Mouse (Mus musculus): ENCODE measurements around the gene Zim1. TPM values are rescaled to one million over a fixed set of nuclear protein-coding genes. Genes with fewer than 3 reads are reported as not detected.

Zim1 gene
- total RNA-seq, 2 experiments from 2014 or later = 48.7 to 49.3 TPM

DNA sequence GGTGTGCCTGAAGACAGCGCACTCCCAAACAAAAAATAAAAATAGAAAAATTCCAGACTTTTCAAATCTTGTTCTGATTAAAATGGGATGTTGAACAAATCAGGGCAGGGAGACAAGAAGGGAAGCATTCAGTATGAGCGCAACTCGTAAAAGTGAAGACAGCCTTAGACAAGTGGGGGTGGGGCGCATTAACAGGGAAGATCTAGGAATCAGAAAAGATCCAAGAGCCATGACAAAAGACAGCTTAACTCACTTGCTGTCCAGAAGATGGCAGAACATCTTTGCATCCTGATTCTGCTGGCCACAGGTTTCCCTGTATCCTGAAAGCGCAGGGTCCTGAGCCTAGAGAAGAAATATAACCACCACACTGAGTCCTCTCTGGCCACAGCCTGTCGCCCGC, 37.6 kb downstream of the Zim1 start:
- intact Hi-C loops (cut with DNase I; ENCODE audit: low total_unique reads) = loop anchor here (5.0 kb wide), 1 partner anchor 279 kb away; no protein-coding TSS in a partner anchor
- no peak for DNase-seq

DNA sequence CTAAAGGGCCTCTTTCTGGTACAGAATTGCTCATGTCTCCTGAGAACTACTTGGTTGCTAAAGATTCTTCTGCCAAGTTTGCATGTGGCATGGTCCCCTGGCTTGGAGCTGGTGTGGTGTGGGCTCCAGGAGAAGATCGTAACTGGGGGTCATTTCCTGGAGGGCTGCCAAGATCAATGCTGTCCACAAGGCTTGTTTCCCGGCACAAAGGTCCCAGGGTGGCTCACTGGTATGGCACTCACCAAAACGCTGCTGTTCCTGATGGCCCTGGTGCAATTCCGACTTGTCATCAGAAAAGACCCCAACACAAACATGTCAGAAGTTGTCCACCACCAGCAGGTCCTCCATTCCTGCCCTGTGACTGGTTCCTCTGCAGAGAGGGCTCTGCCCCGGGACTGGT, 44.1 kb downstream of the Zim1 start:
- intact Hi-C loops (cut with DNase I; ENCODE audit: low total_unique reads) = no loop called here
- no peak for DNase-seq

DNA sequence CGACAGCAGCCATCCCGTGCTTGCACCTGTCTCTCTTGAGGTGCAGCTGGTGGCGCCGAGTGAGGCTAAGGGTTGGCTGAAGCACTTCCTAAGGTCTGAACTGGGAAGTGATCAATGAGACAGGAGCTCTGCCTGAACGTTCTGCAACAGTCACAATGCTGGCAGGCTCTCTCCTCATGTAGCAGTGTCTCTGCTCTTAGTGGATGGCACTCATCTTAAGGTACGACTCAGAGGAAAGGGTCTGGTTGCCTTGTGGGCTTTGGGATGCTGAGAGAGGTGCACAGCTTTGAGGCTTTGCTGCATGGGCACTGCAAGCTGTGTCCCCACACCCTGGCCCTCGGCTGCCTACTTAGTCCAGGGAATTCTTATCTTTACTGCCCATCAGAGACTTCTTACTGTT, 45.0 kb downstream of the Zim1 start:
- intact Hi-C loops (cut with DNase I; ENCODE audit: low total_unique reads) = no loop called here
- no peak for DNase-seq

DNA sequence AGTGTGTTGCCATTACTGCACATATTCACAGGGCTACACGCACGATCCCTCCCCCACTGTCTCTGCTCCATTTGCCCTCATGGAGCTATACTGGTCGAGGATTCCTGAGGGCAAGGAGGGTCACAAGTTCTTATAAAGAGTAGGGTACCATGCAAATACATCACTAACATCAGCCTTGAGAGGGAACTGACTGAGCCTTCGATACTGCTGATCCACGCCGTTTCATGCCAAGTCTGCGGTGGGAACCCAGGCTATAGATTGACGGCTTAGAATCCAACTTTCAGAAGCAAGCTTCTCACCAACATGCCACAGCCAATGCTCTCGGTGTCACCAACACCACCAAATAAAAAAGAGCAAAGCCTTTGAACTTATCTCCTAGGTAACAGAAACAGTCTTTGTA, 45.7 kb downstream of the Zim1 start:
- DNase-seq = no peak
- intact Hi-C loops (cut with DNase I; ENCODE audit: low total_unique reads) = no loop called here

DNA sequence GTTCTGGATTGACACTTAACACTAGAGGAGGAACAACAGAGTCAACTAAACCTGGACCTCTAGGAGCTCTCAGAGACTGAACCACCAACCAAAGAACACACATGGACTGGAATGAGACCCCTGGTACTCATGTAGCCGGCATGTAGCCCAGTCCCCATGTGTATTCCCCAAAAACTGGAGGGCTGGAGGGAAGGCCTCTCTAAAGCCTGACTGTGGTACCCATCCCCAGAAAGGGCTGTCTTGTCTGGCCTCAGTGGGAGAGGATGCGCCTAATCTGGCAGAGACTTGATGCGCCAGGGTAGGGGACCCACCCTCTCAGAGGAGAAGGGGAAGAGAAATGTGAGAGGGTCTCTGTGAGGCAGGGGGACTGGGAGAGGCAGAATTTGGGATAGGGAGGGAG, 50.4 kb downstream of the Zim1 start:
- intact Hi-C loops (cut with DNase I; ENCODE audit: low total_unique reads) = no loop called here
- no peak for DNase-seq

DNA sequence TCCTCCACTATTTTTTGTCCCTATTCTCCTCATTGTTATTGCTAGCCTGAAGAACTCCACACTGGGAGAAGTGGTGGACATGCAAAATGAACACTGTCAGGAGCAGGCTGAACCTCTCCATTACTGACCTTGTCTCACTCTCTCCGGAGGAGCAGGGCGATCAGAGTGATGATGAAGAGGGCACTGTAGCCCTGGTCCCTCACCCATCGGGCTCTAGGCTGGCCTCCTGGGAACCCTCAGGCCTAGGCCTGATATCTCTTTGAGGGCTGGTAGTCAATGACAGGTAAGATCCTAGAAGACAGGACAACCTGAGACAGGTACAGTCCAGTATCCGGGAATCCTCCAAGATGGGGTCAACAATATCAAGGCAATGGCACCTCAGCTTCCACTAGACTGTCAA, 58.2 kb downstream of the Zim1 start:
- intact Hi-C loops (cut with DNase I; ENCODE audit: low total_unique reads) = no loop called here
- DNase-seq = no peak

DNA sequence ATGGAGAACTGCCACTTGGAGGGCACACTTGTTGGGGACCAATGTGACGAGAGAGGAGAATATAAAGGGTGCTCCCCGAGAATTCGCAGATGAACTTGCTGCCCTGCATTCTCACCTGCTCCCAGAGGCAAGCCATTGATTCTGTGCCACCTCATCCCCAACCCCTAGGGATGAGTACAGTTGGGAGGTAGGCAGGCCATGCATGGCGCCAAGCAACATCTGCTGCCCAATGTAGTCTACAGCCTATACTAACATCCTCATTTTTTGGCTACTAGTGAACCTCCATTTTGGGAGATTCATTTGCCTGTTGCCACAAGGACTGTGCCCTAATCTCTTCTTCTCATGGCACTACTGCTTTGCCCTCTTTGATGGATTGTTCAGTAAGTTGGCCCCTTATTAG, 59.5 kb downstream of the Zim1 start:
- DNase-seq = no peak
- intact Hi-C loops (cut with DNase I; ENCODE audit: low total_unique reads) = no loop called here

DNA sequence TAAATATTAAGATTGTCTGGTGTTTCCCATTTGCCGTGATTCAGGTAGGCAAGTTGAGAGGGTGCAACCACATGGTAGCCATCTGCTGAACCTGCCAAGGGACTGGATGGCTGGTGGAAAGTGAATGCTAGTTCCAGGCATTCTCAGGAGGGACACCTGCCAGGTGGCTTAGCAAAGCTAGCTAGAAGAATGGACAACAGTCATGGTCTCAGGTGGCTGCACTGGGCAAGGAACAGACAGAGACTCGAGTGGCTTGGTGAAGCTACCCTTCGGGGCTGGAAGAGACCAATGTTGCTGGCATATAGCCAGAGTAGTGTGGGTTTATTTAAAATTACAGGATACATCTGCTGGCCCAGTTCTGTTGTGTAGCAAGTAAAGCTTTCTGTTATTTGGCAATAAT, 60.4 kb downstream of the Zim1 start:
- intact Hi-C loops (cut with DNase I; ENCODE audit: low total_unique reads) = no loop called here

More for the DNA sequence above, 60.4 kb downstream of the Zim1 start:
- DNase-seq = no peak

Other genes with a start within 250 kb of the Zim1 start
- gene Olfr1336, start 240.3 kb downstream of the Zim1 start, total RNA-seq (2021) = not detected
- gene Olfr1346, start 229.3 kb downstream of the Zim1 start, total RNA-seq (2021) = not detected
- gene Olfr5, start 209.5 kb downstream of the Zim1 start, total RNA-seq (2021) = not detected
- not detected for gene Olfr1347, start 196.7 kb downstream of the Zim1 start, total RNA-seq (2021)
- not detected for gene Olfr1348, start 187.7 kb downstream of the Zim1 start, total RNA-seq (2021)
- gene Olfr1349, start 173.5 kb downstream of the Zim1 start, total RNA-seq (2021) = not detected
- not detected for gene Olfr1350, start 131.6 kb downstream of the Zim1 start, total RNA-seq (2021)
- gene Peg3, start 34.0 kb upstream of the Zim1 start, total RNA-seq (2021) = 10 to 100 TPM; 75.6 to 83.0 TPM
- gene Usp29, start 34.1 kb upstream of the Zim1 start, total RNA-seq (2021) = 1 to 10 TPM; 1.8 to 2.0 TPM